Comparison of ENCODE assay signal across 9 mouse cellular contexts in genomic region chr11:77821648-77822047, GRCm38 (mm10). TPM values are rescaled to one million over a fixed set of nuclear protein-coding genes. Genes with fewer than 3 reads are reported as not detected.
DNase-seq lines count a peak whose midpoint lies in the region; ATAC-seq lines count a peak whose summit lies in the region.
"Had no signal": no experiment of that assay in that cellular context is flagged by ENCODE, and none has a peak within 500 bp of the region (broad histone marks: within the 10 kb centered on the region; RNA-seq: fewer than 3 reads in every experiment).

No protein-coding gene starts in this region.

- DNase-seq in gastrocnemius, postnatal 10 days: peak; percentile 53
- no peak for DNase-seq in gastrocnemius, postnatal 4 days (ENCODE audit: low spot score in 2 of 2)
- peak; percentile 55 for DNase-seq in ovary, postnatal 36 days (ENCODE audit: low spot score)
- no peak for DNase-seq in ovary, postnatal 10 days (ENCODE audit: low spot score)
- DNase-seq in adrenal gland, postnatal 25 days: peak; percentile 65
- DNase-seq in lung, postnatal 10 days: peak; percentile 50

- peak; percentile 59; the same call in 1 of the 2 replicates for ATAC-seq in erythroblast, adult 5-6 weeks (replicated peaks; ENCODE audit: low FRiP score, poor library complexity, severe bottlenecking)
- no peak for ATAC-seq in frontal cortex, adult (ENCODE audit: low TSS enrichment)

RNA-seq across cellular contexts. Expression of gene Gm10277, which starts 34.1 kb away (rescaled TPM):
- total RNA-seq in gastrocnemius, postnatal 10 days (2021): not detected
- total RNA-seq in gastrocnemius, postnatal 4 days (2021): not detected
- total RNA-seq in adrenal gland, postnatal 25 days (2021): not detected in 2 replicates
- not detected in 2 replicates for total RNA-seq in erythroblast, adult 5-6 weeks (2015; ENCODE audit: low replicate concordance)
- total RNA-seq in erythroblast, adult 5-6 weeks (2017; ENCODE audit: low replicate concordance): not detected in 2 replicates
- total RNA-seq: neutrophil, adult 5-6 weeks had no signal

RNA-seq across cellular contexts. Expression of gene Myo18a, which starts 58.6 kb away (rescaled TPM):
- total RNA-seq in gastrocnemius, postnatal 10 days (2021): 100 to 1,000 TPM; 300 to 302 TPM
- total RNA-seq in gastrocnemius, postnatal 4 days (2021): 100 to 1,000 TPM; 261 to 280 TPM
- 60.7 and 84.2 TPM in 2 replicates for total RNA-seq in adrenal gland, postnatal 25 days (2021)
- total RNA-seq in erythroblast, adult 5-6 weeks (2015; ENCODE audit: low replicate concordance): 17.5 and 18.6 TPM in 2 replicates
- total RNA-seq in erythroblast, adult 5-6 weeks (2017; ENCODE audit: low replicate concordance): 14.6 and 22.2 TPM in 2 replicates

Comparison
In these comparisons a context has a peak if more than half of its experiments do, and no peak if none do; other contexts are left out.
1. DNase-seq: peak in gastrocnemius, postnatal 10 days (single experiment), ovary, postnatal 36 days (single experiment), adrenal gland, postnatal 25 days (single experiment) and lung, postnatal 10 days (single experiment); none in gastrocnemius, postnatal 4 days (0 of 2) and ovary, postnatal 10 days (single experiment).